Mouse (Mus musculus) liver, embryonic 18 days (tissue): ENCODE measurements around the gene Naaa. TPM values are rescaled to one million over a fixed set of nuclear protein-coding genes. Genes with fewer than 3 reads are reported as not detected.

Experiments
- polyA plus RNA-seq: library from polyadenylated mRNA; depleted of rRNA; stranded (reverse); fragments of >200 nt; gene quantifications from 2 replicates; pipeline ENCODE4 v1.2.3, GENCODE M21; 2012; rRNA removed

Naaa gene
- 6.8 TPM in 2 replicates for polyA plus RNA-seq

DNA sequence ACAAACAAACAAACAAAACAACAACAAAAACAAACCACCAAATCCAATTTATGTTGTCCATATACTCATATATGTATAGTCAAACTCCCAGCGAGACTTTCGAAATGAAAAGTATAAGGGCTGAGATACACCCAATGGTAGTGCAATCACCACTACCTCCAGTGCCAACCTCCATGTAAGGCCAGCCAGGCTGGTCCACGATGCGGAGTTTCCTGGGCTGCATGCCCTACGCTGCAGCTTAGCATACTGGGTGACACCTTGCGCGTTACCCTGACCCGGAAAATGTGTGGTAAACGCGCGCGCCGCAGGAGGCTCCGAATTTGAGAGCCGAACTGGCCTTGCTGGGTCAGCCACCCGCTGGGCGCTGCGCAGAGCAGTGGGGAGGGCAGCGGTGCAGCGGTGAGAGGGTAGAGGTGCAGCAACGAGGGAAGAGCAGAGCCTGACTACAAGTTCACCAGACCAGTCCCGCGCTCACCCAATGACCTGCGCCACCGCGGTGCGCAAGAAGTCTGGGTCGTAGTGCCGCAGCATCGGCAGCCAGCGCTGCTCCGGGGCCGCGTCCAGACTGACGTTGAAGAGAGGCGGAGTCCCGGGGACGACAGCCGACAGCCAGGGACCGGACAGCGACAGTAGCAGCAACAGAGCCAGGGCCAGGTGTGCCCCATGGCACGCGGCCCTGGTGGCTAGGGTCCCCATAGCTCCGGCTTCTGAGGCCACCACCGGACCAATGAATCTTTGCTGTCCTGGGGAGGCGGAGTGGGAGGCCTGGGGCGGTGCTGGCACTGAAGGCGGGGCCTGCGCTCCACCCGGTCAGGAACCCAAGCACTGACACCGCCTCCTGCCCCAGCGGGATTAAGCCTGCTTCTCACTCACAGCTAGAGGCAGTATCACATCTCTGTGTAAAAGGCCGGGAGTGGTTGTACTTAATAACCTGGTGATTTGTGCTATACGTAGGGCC is at the start of gene Naaa:
TSS of gene Naaa (minus strand) at position 734 of the 958 bp plus-strand sequence.

DNA sequence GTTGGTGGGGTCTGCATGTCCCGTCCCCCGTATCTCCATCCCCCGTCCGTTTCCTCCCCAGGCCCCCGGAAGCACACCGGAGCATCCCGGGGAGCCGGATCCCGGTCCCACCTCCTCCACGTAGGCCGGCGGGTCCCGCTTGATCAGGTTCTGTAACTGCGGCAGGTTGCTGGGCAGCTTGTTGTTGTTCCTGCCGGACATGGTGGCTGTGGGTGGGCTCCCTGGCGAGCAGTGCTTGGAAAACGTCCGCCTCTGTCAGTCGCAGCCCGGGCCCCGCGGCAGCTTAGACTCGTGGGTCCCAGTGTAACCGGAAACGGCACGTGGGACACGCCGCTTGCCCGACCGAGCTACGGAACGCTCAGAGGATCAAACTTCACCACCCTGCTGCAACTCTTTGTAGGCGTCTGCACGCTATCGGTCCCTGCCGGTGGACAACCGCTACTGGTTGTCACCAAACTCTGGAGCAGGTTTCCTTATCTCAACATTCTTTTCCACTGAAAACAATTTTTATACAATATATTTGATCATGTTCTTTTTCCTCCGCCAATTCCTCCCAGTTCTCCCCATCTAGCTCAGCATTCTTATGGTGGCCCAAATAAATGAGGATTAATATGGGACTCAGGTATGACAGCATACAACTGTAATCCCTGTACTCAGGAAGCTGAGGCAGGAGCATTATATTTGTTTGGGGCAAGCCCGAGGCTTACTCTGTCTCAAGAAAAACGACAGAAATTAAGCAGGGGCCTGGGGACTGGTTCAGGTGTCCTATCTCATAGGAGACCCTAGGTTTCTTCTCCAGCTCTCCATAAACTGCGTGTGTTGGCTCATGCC is 31.9 kb upstream of the Naaa start, which contains the start of gene Sdad1:
TSS of gene Sdad1 (minus strand) at position 799 of the 831 bp plus-strand sequence.

DNA sequence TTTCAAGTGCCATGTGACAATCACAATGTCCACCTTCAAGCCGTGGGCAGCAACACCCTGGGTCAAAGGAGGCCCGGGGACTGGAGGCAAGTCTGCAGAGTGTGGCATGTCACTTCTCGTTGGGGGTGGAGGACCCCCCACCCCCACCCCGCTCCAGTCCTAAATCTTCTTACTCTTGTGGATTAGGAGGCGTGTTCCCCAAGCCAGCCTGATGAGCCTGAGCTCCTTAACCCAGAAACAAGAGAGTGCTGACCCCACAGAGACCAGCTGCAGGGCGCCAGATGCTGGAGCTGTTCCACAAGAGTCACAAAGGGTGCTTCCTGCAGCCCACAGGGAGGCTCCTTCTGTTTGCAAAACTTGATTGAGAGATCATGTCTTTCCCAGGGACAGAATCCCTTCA is 21.8 kb downstream of the Naaa start, which contains the start of gene Ppef2:
TSS of gene Ppef2 (minus strand) at position 61 of the 400 bp plus-strand sequence.

DNA sequence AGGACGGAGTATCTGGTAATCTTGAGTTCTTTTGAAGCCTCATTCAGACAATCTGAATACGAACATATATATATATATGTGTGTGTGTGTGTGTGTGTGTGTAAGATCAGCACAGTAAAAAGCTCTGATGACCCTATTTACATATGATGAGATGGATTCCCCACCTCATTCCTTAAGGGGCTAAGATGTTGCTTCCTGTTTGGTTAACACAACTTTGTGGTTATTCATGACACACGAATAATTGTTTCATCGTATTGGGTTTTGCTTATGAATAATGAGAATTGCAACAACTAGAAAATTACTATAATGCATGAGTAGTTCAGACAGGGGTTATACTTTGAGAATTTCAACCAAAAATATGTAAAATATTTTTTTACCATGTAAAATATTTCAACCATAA is 62.7 kb downstream of the Naaa start, which contains the start of gene U90926:
TSS of gene U90926 (minus strand) at position 101 of the 400 bp plus-strand sequence.

Other genes with a start within 250 kb of the Naaa start
- 0.59 and 0.79 TPM in 2 replicates for gene Cdkl2, start 234.3 kb downstream of the Naaa start, polyA plus RNA-seq
- 15.7 and 16.0 TPM in 2 replicates for gene G3bp2, start 194.5 kb downstream of the Naaa start, polyA plus RNA-seq
- gene Uso1, start 140.2 kb downstream of the Naaa start, polyA plus RNA-seq = 19.6 and 20.2 TPM in 2 replicates
- not detected in 2 replicates for gene U90926, start 62.8 kb downstream of the Naaa start, polyA plus RNA-seq
- gene Ppef2, start 21.9 kb downstream of the Naaa start, polyA plus RNA-seq = 0.12 and 0.30 TPM in 2 replicates
- 7.3 and 8.0 TPM in 2 replicates for gene Sdad1, start 32.3 kb upstream of the Naaa start, polyA plus RNA-seq
- 0.21 and 1.6 TPM in 2 replicates for gene Cxcl9, start 49.9 kb upstream of the Naaa start, polyA plus RNA-seq
- gene Art3, start 53.7 kb upstream of the Naaa start, polyA plus RNA-seq = 0.78 and 1.2 TPM in 2 replicates
- 12.1 and 17.6 TPM in 2 replicates for gene Cxcl10, start 70.7 kb upstream of the Naaa start, polyA plus RNA-seq
- 13.8 and 14.5 TPM in 2 replicates for gene Nup54, start 157.0 kb upstream of the Naaa start, polyA plus RNA-seq
- 16.8 and 17.8 TPM in 2 replicates for gene Scarb2, start 228.7 kb upstream of the Naaa start, polyA plus RNA-seq